Mouse (Mus musculus): ENCODE results near the gene Bean1.

GRCm38 (mm10) chr8:104127160-104127883, 42.9 kb upstream of the Bean1 start:
- TF ChIP-seq CTCF (IDR thresholded peaks at IDR 0.05; ENCODE audit: insufficient read depth, low read length) (no peak), POLR2A (IDR thresholded peaks at IDR 0.05; ENCODE audit: borderline replicate concordance, extremely low read depth, low read depth, low read length) (no peak)
